Mouse (Mus musculus) MEL-GATA-1-ER (cell line): Measurements from ENCODE around the gene Knl1.
"Not testable (repeated sequence)": the region's sequence is repeated elsewhere in the genome, so short reads cannot be mapped to it uniquely, and the experiment has no call there.

Experiments
- DNase-seq: peaks from one replicate; pipeline ENCODE4 v3.0.0-alpha.2; 2012; ENCODE audit warnings: low read depth; ENCODE audit errors: extremely low read depth

The Knl1 gene

GRCm38 (mm10) chr2:119046649-119047611 lies at the start of gene Knl1:
TSS of gene Knl1 (plus strand) at chr2:119047119.
- DNase-seq, result peak; percentile 85

GRCm38 (mm10) chr2:118998115-118998866 lies 48.6 kb upstream of the Knl1 start:
- no peak for DNase-seq

GRCm38 (mm10) chr2:118999025-118999639 lies 47.8 kb upstream of the Knl1 start:
- no peak for DNase-seq

- DNase-seq, result no peak
Observed at GRCm38 (mm10) chr2:119006886-119007285, 40.0 kb upstream of the Knl1 start.

- DNase-seq, result no peak
Observed at GRCm38 (mm10) chr2:119009376-119009775, 37.5 kb upstream of the Knl1 start.

- DNase-seq, result no peak
Observed at GRCm38 (mm10) chr2:119014989-119015388, 31.9 kb upstream of the Knl1 start.

- DNase-seq, result peak; percentile 88
Observed at GRCm38 (mm10) chr2:119015604-119016180, 31.2 kb upstream of the Knl1 start.

- DNase-seq, result not testable (repeated sequence)
Observed at GRCm38 (mm10) chr2:119016312-119016711, 30.6 kb upstream of the Knl1 start.

- no peak for DNase-seq
Observed at GRCm38 (mm10) chr2:119017647-119018046, 29.3 kb upstream of the Knl1 start.

- no peak for DNase-seq
Observed at GRCm38 (mm10) chr2:119018391-119019122, 28.4 kb upstream of the Knl1 start.

- no peak for DNase-seq
Observed at GRCm38 (mm10) chr2:119019131-119019530, 27.8 kb upstream of the Knl1 start.

- no peak for DNase-seq
Observed at GRCm38 (mm10) chr2:119019538-119019937, 27.4 kb upstream of the Knl1 start.

GRCm38 (mm10) chr2:119023154-119023660 lies 23.7 kb upstream of the Knl1 start:
- DNase-seq, result no peak

- DNase-seq, result peak; percentile 96
Observed at GRCm38 (mm10) chr2:119024536-119025238, 22.2 kb upstream of the Knl1 start.

- no peak for DNase-seq
Observed at GRCm38 (mm10) chr2:119025239-119025616, 21.7 kb upstream of the Knl1 start.

- no peak for DNase-seq
Observed at GRCm38 (mm10) chr2:119026951-119027350, 20.0 kb upstream of the Knl1 start.

- peak; percentile 86 for DNase-seq
Observed at GRCm38 (mm10) chr2:119028941-119029551, 17.9 kb upstream of the Knl1 start, which contains the start of gene Ccdc32. TSS of gene Ccdc32 (minus strand) at chr2:119029393.

GRCm38 (mm10) chr2:119032191-119032590 lies 14.7 kb upstream of the Knl1 start:
- DNase-seq, result no peak

- DNase-seq, result peak; percentile 96
Observed at GRCm38 (mm10) chr2:119034656-119035396, 12.1 kb upstream of the Knl1 start, which contains the start of gene Rpusd2. TSS of gene Rpusd2 (plus strand) at chr2:119034790.
